Mouse (Mus musculus): Measurements from ENCODE around the gene Vrk3.
"Not testable (repeated sequence)": the region's sequence is repeated elsewhere in the genome, so short reads cannot be mapped to it uniquely, and the experiment has no call there.

The Vrk3 gene

GRCm38 (mm10) chr7:44748101-44749044, at the start of gene Vrk3:
Gene Vrk3 (plus strand): TSS chr7:44748413.
- DNase-seq = peak; percentile 83

GRCm38 (mm10) chr7:44701921-44702320, 46.3 kb upstream of the Vrk3 start:
- DNase-seq = peak; percentile 22

GRCm38 (mm10) chr7:44702985-44703384, 45.2 kb upstream of the Vrk3 start:
- no peak for DNase-seq

- peak; percentile 67 for DNase-seq
These were observed 43.9 kb upstream of the Vrk3 start for GRCm38 (mm10) chr7:44704363-44704762.

GRCm38 (mm10) chr7:44705086-44705485, 43.1 kb upstream of the Vrk3 start:
- no peak for DNase-seq

GRCm38 (mm10) chr7:44706322-44706721, 41.9 kb upstream of the Vrk3 start:
- no peak for DNase-seq

GRCm38 (mm10) chr7:44707169-44707675, 41.0 kb upstream of the Vrk3 start:
- no peak for DNase-seq

- DNase-seq = not testable (repeated sequence)
These were observed 40.1 kb upstream of the Vrk3 start for GRCm38 (mm10) chr7:44708093-44708492.

- DNase-seq = no peak
These were observed 39.6 kb upstream of the Vrk3 start, which contains the start of gene Izumo2 for GRCm38 (mm10) chr7:44708574-44708973. Gene Izumo2 (plus strand): TSS chr7:44708742.

- no peak for DNase-seq
These were observed 38.3 kb upstream of the Vrk3 start for GRCm38 (mm10) chr7:44709881-44710280.

- DNase-seq = no peak
These were observed 26.2 kb upstream of the Vrk3 start for GRCm38 (mm10) chr7:44722058-44722457.

GRCm38 (mm10) chr7:44724316-44724715, 23.9 kb upstream of the Vrk3 start:
- peak; percentile 8 for DNase-seq

- DNase-seq = no peak
These were observed 21.9 kb upstream of the Vrk3 start for GRCm38 (mm10) chr7:44726343-44726742.

- no peak for DNase-seq
These were observed 21.1 kb upstream of the Vrk3 start for GRCm38 (mm10) chr7:44727151-44727550.

- DNase-seq = no peak
These were observed 19.9 kb upstream of the Vrk3 start for GRCm38 (mm10) chr7:44728082-44728975.

GRCm38 (mm10) chr7:44733723-44734122, 14.5 kb upstream of the Vrk3 start:
- no peak for DNase-seq

GRCm38 (mm10) chr7:44741361-44741760, 6.9 kb upstream of the Vrk3 start:
- DNase-seq = no peak

- DNase-seq = no peak
These were observed 3.9 kb upstream of the Vrk3 start for GRCm38 (mm10) chr7:44744270-44744669.

- peak; percentile 79 for DNase-seq
These were observed 3.1 kb upstream of the Vrk3 start for GRCm38 (mm10) chr7:44745076-44745475.

- DNase-seq = no peak
These were observed 1.1 kb upstream of the Vrk3 start for GRCm38 (mm10) chr7:44747115-44747514.

GRCm38 (mm10) chr7:44750950-44751349, 2.7 kb downstream of the Vrk3 start, which contains the start of gene Zfp473:
Gene Zfp473 (minus strand): TSS chr7:44751050.
- DNase-seq = not testable (repeated sequence)

GRCm38 (mm10) chr7:44757164-44757563, 9.0 kb downstream of the Vrk3 start:
- DNase-seq = no peak

- no peak for DNase-seq
These were observed 12.2 kb downstream of the Vrk3 start for GRCm38 (mm10) chr7:44760366-44760765.
